Mouse (Mus musculus): ENCODE data around the gene Arid1b. TPM values are rescaled to one million over a fixed set of nuclear protein-coding genes. Genes with fewer than 3 reads are reported as not detected.

The Arid1b gene
- polyA plus RNA-seq, 1 experiment from 2014 or later = 8.7 TPM

DNA sequence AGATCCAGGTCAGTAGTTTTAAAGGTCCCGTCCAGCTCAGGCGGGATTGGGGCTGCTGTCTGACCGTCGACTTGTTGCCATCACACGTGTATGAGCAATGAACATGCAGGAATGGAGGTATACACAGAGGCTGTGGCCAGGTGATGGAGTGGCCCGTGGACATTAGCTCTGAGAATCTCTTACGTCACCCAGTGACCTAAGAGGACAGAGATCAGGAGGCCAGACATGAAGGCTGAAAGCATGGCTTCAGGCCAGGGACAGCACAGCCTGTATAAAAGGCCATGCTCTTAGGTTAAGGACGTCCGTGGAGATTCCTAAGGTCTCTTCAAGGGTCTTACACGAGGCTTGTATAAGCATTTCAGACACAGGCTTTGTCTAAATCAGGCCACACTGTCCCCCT is 184.4 kb downstream of the Arid1b start:
- H3K36me3 ChIP-seq (ENCODE audit: control insufficient read depth, insufficient read depth, low read length) = no peaks in the 10 kb centered on the region
- no peak overlapping the region; the same call in 1 of the 2 replicates for H3K9ac ChIP-seq (ENCODE audit: low read length)
- H3K4me3 ChIP-seq (ENCODE audit: control insufficient read depth in 1 of 2, insufficient read depth in 1 of 2, low read depth in 1 of 2, low read length in 2 of 2) = no peak overlapping the region
- no peak for ATAC-seq (ENCODE audit: insufficient number of reproducible peaks, insufficient read depth, low FRiP score, low read depth)
- peaks cover 12 to 54% of the 10 kb centered on the region in 2 experiments for H3K4me1 ChIP-seq (ENCODE audit: control insufficient read depth in 2 of 2, insufficient read depth in 2 of 2, low read length in 2 of 2)
- H3K4me2 ChIP-seq (ENCODE audit: low read length) = no peak overlapping the region
- H3K27me3 ChIP-seq (ENCODE audit: control insufficient read depth, insufficient read depth, low read length) = no peaks in the 10 kb centered on the region
- WGBS = 72% methylated on average over 10 of the region's 10 CpGs
- H3K27ac ChIP-seq (replicated peaks in 1 of 2; ENCODE audit: control insufficient read depth in 1 of 2, insufficient read depth in 1 of 2, low read depth in 2 of 2, low read length in 2 of 2) = peak overlapping the region in 1 of 2 experiments; percentile 55; a peak in 1 of 4 replicates
- H3K9me3 ChIP-seq (ENCODE audit: control insufficient read depth, low read length) = no peaks in the 10 kb centered on the region

DNA sequence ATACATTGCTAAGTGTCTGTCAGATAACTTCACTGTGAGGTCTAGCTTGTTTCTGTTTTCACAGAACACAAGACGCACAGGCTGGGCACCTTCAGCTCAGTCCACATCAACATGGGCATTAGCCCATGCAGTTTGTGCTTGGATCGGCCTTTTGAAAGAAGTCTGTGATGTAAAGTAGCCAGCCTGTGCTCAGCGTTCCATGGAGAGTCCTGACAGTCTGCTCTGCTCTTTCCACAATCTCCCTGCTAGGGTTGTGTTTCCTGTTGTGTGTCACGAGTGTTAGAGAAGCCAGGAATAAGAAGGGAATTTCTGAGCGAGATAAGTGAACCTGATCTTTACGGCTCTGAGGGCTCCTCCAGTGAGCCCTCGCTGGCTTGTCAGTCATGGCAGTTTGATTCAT is 184.9 kb downstream of the Arid1b start:
- Histone ChIP-seq H3K9ac (ENCODE audit: low read length) (peak overlapping the region; percentile 14; the same call in 1 of the 2 replicates), H3K27me3 (ENCODE audit: control insufficient read depth, insufficient read depth, low read length) (no peaks in the 10 kb centered on the region), H3K4me3 (ENCODE audit: control insufficient read depth in 1 of 2, insufficient read depth in 1 of 2, low read depth in 1 of 2, low read length in 2 of 2) (no peak overlapping the region), H3K36me3 (ENCODE audit: control insufficient read depth, insufficient read depth, low read length) (no peaks in the 10 kb centered on the region), H3K4me1 (ENCODE audit: control insufficient read depth in 2 of 2, insufficient read depth in 2 of 2, low read length in 2 of 2) (peaks cover 12 to 54% of the 10 kb centered on the region in 2 experiments), H3K27ac (replicated peaks in 1 of 2; ENCODE audit: control insufficient read depth in 1 of 2, insufficient read depth in 1 of 2, low read depth in 2 of 2, low read length in 2 of 2) (peak overlapping the region in 1 of 2 experiments; percentile 55; a peak in 1 of 4 replicates), H3K9me3 (ENCODE audit: control insufficient read depth, low read length) (no peaks in the 10 kb centered on the region), H3K4me2 (ENCODE audit: low read length) (no peak overlapping the region)
- ATAC-seq (ENCODE audit: insufficient number of reproducible peaks, insufficient read depth, low FRiP score, low read depth) = no peak
- WGBS = 23% methylated on average over 7 of the region's 7 CpGs

DNA sequence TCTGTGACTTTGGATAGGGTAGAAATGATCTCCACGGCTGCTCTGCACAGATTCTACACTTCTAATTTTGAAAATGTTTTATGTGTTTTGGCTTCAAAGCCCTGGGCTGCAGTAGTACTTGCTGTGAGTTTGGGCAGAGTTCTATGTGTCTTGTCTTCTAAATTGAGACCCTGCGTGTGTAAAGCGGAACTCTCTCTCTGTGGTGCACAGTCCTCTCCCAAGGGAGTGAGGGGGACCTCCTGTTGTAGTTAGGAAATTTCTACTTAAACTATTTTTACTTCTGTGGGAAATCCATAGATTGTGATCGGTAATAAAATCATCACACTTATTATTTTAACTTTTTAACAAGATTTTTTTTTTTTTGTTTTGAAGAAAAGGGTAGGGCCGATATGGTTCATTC is 185.3 kb downstream of the Arid1b start:
- Histone ChIP-seq H3K4me2 (ENCODE audit: low read length) (no peak overlapping the region), H3K4me1 (ENCODE audit: control insufficient read depth in 2 of 2, insufficient read depth in 2 of 2, low read length in 2 of 2) (peaks cover 12 to 52% of the 10 kb centered on the region in 2 experiments), H3K27ac (replicated peaks in 1 of 2; ENCODE audit: control insufficient read depth in 1 of 2, insufficient read depth in 1 of 2, low read depth in 2 of 2, low read length in 2 of 2) (no peak overlapping the region), H3K9ac (ENCODE audit: low read length) (peak overlapping the region; percentile 14; the same call in 1 of the 2 replicates), H3K4me3 (ENCODE audit: control insufficient read depth in 1 of 2, insufficient read depth in 1 of 2, low read depth in 1 of 2, low read length in 2 of 2) (no peak overlapping the region), H3K36me3 (ENCODE audit: control insufficient read depth, insufficient read depth, low read length) (no peaks in the 10 kb centered on the region), H3K27me3 (ENCODE audit: control insufficient read depth, insufficient read depth, low read length) (no peaks in the 10 kb centered on the region), H3K9me3 (ENCODE audit: control insufficient read depth, low read length) (no peaks in the 10 kb centered on the region)
- 72% methylated on average over 5 of the region's 5 CpGs for WGBS
- ATAC-seq (ENCODE audit: insufficient number of reproducible peaks, insufficient read depth, low FRiP score, low read depth) = no peak

DNA sequence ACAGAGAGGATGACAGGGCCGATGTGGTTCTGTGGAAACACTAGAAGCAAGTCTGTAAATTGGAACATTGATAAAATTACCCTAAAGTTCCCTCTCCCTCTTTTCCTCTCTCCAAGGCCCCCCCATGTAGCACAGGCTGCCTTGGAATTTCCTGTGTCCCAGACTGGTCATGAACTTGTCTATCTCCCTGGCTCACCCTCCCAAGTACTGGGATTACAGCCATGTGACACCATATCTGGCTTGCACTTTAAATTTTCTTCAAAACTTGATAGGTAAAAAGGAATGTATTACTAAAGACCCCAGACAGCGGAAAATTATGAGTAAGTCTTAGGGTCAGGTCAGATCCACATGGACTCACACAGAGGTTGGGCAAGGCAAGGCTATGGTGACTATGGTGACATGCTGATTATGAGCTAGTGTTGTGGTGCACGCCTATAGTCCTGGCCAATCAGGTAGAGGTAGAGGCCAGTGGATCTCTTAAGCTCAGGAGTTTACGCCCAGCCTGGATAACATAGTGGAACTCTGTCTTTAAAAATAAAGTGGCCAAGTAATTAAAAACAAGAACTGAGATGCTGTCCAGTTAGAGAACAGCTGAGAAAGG is 185.9 kb downstream of the Arid1b start:
- no peak for ATAC-seq (ENCODE audit: insufficient number of reproducible peaks, insufficient read depth, low FRiP score, low read depth)
- H3K4me1 ChIP-seq (ENCODE audit: control insufficient read depth in 2 of 2, insufficient read depth in 2 of 2, low read length in 2 of 2) = peaks cover 12 to 51% of the 10 kb centered on the region in 2 experiments
- H3K4me3 ChIP-seq (ENCODE audit: control insufficient read depth in 1 of 2, insufficient read depth in 1 of 2, low read depth in 1 of 2, low read length in 2 of 2) = no peak overlapping the region
- no peak overlapping the region for H3K9ac ChIP-seq (ENCODE audit: low read length)
- H3K36me3 ChIP-seq (ENCODE audit: control insufficient read depth, insufficient read depth, low read length) = no peaks in the 10 kb centered on the region
- no peak overlapping the region for H3K4me2 ChIP-seq (ENCODE audit: low read length)
- no peaks in the 10 kb centered on the region for H3K9me3 ChIP-seq (ENCODE audit: control insufficient read depth, low read length)
- no peak overlapping the region for H3K27ac ChIP-seq (replicated peaks in 1 of 2; ENCODE audit: control insufficient read depth in 1 of 2, insufficient read depth in 1 of 2, low read depth in 2 of 2, low read length in 2 of 2)
- no peaks in the 10 kb centered on the region for H3K27me3 ChIP-seq (ENCODE audit: control insufficient read depth, insufficient read depth, low read length)
- 84% methylated on average over 4 of the region's 4 CpGs for WGBS

DNA sequence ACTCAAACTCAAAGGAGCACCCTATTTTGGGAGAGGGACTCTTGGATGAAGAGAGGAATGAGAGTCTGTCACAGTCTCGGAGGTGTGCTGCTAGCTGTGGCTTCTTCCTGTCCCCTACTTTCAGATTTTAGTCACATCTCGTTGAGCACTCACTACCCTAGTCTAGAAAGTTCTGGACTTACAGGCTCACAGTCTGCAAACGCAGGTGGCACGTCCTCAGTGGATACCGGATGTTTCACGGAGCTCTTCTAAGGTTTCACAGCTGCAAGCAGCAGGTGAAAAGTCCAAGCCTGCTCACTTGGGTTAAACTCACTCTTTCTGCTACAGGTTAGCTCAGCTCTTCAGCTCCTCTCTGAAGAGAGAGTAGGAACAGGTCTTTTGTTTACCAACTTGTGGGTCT is 186.8 kb downstream of the Arid1b start:
- Histone ChIP-seq H3K9me3 (ENCODE audit: control insufficient read depth, low read length) (no peaks in the 10 kb centered on the region), H3K4me1 (ENCODE audit: control insufficient read depth in 2 of 2, insufficient read depth in 2 of 2, low read length in 2 of 2) (peaks cover 12 to 48% of the 10 kb centered on the region in 2 experiments), H3K4me2 (ENCODE audit: low read length) (no peak overlapping the region), H3K4me3 (ENCODE audit: control insufficient read depth in 1 of 2, insufficient read depth in 1 of 2, low read depth in 1 of 2, low read length in 2 of 2) (no peak overlapping the region), H3K9ac (ENCODE audit: low read length) (no peak overlapping the region), H3K36me3 (ENCODE audit: control insufficient read depth, insufficient read depth, low read length) (no peaks in the 10 kb centered on the region), H3K27ac (replicated peaks in 1 of 2; ENCODE audit: control insufficient read depth in 1 of 2, insufficient read depth in 1 of 2, low read depth in 2 of 2, low read length in 2 of 2) (no peak overlapping the region), H3K27me3 (ENCODE audit: control insufficient read depth, insufficient read depth, low read length) (no peaks in the 10 kb centered on the region)
- WGBS = 86% methylated on average over 6 of the region's 6 CpGs
- no peak for ATAC-seq (ENCODE audit: insufficient number of reproducible peaks, insufficient read depth, low FRiP score, low read depth)

DNA sequence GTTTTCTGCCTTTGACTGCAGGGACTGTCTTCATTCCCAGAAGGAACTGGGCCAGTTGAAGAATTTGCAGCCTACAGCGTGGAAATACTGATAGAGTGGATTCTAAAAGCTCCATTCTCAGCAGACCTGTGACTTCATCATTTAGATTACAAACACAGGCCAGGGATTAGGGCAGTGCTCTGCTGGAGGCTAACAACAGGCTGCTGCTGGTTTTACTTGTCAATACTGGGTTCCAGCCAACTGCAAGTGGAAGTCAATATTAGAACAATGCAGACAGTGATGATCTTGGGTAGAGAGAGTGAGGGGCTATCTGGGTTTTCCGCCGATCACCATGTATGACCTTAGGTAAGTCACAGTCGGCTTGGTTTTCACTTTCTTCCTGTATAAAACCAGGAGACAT is 188.4 kb downstream of the Arid1b start:
- no peaks in the 10 kb centered on the region for H3K36me3 ChIP-seq (ENCODE audit: control insufficient read depth, insufficient read depth, low read length)
- peaks cover 12 to 50% of the 10 kb centered on the region in 2 experiments for H3K4me1 ChIP-seq (ENCODE audit: control insufficient read depth in 2 of 2, insufficient read depth in 2 of 2, low read length in 2 of 2)
- no peak overlapping the region for H3K4me3 ChIP-seq (ENCODE audit: control insufficient read depth in 1 of 2, insufficient read depth in 1 of 2, low read depth in 1 of 2, low read length in 2 of 2)
- ATAC-seq (ENCODE audit: insufficient number of reproducible peaks, insufficient read depth, low FRiP score, low read depth) = no peak
- no peak overlapping the region for H3K4me2 ChIP-seq (ENCODE audit: low read length)
- 0 out of 4 replicates have a peak overlapping the region, but pooled peaks of 1 of the 2 experiments have one; percentile 24 for H3K27ac ChIP-seq (replicated peaks in 1 of 2; ENCODE audit: control insufficient read depth in 1 of 2, insufficient read depth in 1 of 2, low read depth in 2 of 2, low read length in 2 of 2)
- WGBS = 70% methylated on average over 4 of the region's 4 CpGs
- no peaks in the 10 kb centered on the region for H3K27me3 ChIP-seq (ENCODE audit: control insufficient read depth, insufficient read depth, low read length)
- no peaks in the 10 kb centered on the region for H3K9me3 ChIP-seq (ENCODE audit: control insufficient read depth, low read length)
- no peak overlapping the region for H3K9ac ChIP-seq (ENCODE audit: low read length)

DNA sequence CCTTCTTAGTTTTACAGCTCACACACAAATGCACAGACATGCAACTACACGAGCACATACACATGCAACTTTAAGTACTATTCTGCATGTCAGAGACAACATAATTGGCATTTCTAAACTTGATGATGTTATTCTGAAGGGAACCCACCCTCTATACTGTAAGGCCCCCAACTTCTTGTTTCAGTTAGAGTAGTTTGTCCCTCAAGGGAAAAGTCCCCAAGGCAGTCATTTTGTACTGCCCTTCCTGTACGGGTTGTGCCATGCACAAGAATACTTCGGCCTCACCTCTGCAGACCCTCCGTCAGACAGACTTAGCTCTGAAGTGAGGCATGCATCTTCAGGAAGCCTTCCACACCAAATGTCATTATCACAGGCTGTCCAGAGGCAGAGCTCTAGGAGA is 191.4 kb downstream of the Arid1b start:
- WGBS = 82% methylated on average over 4 of the region's 4 CpGs
- Histone ChIP-seq H3K4me1 (ENCODE audit: control insufficient read depth in 2 of 2, insufficient read depth in 2 of 2, low read length in 2 of 2) (peaks cover 0 to 34% of the 10 kb centered on the region in 2 experiments), H3K27me3 (ENCODE audit: control insufficient read depth, insufficient read depth, low read length) (no peaks in the 10 kb centered on the region), H3K9me3 (ENCODE audit: control insufficient read depth, low read length) (no peaks in the 10 kb centered on the region), H3K36me3 (ENCODE audit: control insufficient read depth, insufficient read depth, low read length) (no peaks in the 10 kb centered on the region), H3K4me3 (ENCODE audit: control insufficient read depth in 1 of 2, insufficient read depth in 1 of 2, low read depth in 1 of 2, low read length in 2 of 2) (no peak overlapping the region), H3K27ac (replicated peaks in 1 of 2; ENCODE audit: control insufficient read depth in 1 of 2, insufficient read depth in 1 of 2, low read depth in 2 of 2, low read length in 2 of 2) (no peak overlapping the region), H3K4me2 (ENCODE audit: low read length) (no peak overlapping the region), H3K9ac (ENCODE audit: low read length) (no peak overlapping the region)
- no peak for ATAC-seq (ENCODE audit: insufficient number of reproducible peaks, insufficient read depth, low FRiP score, low read depth)

DNA sequence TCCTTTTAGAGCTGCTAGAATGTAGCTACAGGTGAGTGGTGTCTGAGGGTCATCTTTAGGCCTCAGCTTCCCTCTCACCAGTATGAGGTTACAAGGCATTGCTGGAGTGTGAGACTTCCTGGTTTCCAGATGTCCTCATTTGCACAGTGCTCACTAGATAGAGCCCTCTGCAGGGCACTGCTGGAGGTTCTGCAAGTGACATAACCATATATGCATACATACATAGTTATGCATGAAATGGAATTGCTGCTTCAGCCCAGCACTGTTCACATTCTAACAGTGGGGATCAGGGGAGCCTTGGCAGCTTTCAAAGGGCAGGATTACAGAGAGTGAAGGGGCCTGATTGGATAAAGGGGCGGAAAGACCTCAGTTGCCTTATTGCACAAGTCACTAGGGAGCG is 193.4 kb downstream of the Arid1b start:
- no peaks in the 10 kb centered on the region for H3K27me3 ChIP-seq (ENCODE audit: control insufficient read depth, insufficient read depth, low read length)
- 89% methylated on average over 2 of the region's 2 CpGs for WGBS
- no peak for ATAC-seq (ENCODE audit: insufficient number of reproducible peaks, insufficient read depth, low FRiP score, low read depth)
- peaks cover 0 to 27% of the 10 kb centered on the region in 2 experiments for H3K4me1 ChIP-seq (ENCODE audit: control insufficient read depth in 2 of 2, insufficient read depth in 2 of 2, low read length in 2 of 2)
- H3K4me2 ChIP-seq (ENCODE audit: low read length) = no peak overlapping the region
- H3K36me3 ChIP-seq (ENCODE audit: control insufficient read depth, insufficient read depth, low read length) = no peaks in the 10 kb centered on the region
- no peaks in the 10 kb centered on the region for H3K9me3 ChIP-seq (ENCODE audit: control insufficient read depth, low read length)
- no peak overlapping the region for H3K4me3 ChIP-seq (ENCODE audit: control insufficient read depth in 1 of 2, insufficient read depth in 1 of 2, low read depth in 1 of 2, low read length in 2 of 2)
- H3K9ac ChIP-seq (ENCODE audit: low read length) = no peak overlapping the region
- no peak overlapping the region for H3K27ac ChIP-seq (replicated peaks in 1 of 2; ENCODE audit: control insufficient read depth in 1 of 2, insufficient read depth in 1 of 2, low read depth in 2 of 2, low read length in 2 of 2)

Measured in heart, embryonic 14.5 days (tissue).